Mouse (Mus musculus): ENCODE measurements around the gene Pheta2. TPM values are rescaled to one million over a fixed set of nuclear protein-coding genes. Genes with fewer than 3 reads are reported as not detected.

The Pheta2 gene
- polyA plus RNA-seq, 1 experiment: 0.52 TPM

Other genes starting within 250 kb of the Pheta2 start
- gene Ccdc134, start 211.0 kb upstream of the Pheta2 start, polyA plus RNA-seq (2012; ENCODE audit: insufficient read depth, insufficient read length, missing spikeins): 3.6 and 4.3 TPM in 2 replicates
- 24.3 and 25.3 TPM in 2 replicates for gene Srebf2, start 191.8 kb upstream of the Pheta2 start, polyA plus RNA-seq (2012; ENCODE audit: insufficient read depth, insufficient read length, missing spikeins)
- gene Shisa8, start 126.1 kb upstream of the Pheta2 start, polyA plus RNA-seq (2012; ENCODE audit: insufficient read depth, insufficient read length, missing spikeins): not detected in 2 replicates
- not detected in 2 replicates for gene Tnfrsf13c, start 114.6 kb upstream of the Pheta2 start, polyA plus RNA-seq (2012; ENCODE audit: insufficient read depth, insufficient read length, missing spikeins)
- gene Cenpm, start 94.2 kb upstream of the Pheta2 start, polyA plus RNA-seq (2012; ENCODE audit: insufficient read depth, insufficient read length, missing spikeins): not detected in 2 replicates
- gene 1500009C09Rik, start 86.5 kb upstream of the Pheta2 start, polyA plus RNA-seq (2012; ENCODE audit: insufficient read depth, insufficient read length, missing spikeins): not detected in 2 replicates
- gene Sept3, start 64.0 kb upstream of the Pheta2 start, polyA plus RNA-seq (2012; ENCODE audit: insufficient read depth, insufficient read length, missing spikeins): 0.28 TPM in 1 of 2 replicates, not detected in the other
- gene Wbp2nl, start 40.0 kb upstream of the Pheta2 start, polyA plus RNA-seq (2012; ENCODE audit: insufficient read depth, insufficient read length, missing spikeins): not detected in 2 replicates
- gene Naga, start within 50 bp of the Pheta2 start, polyA plus RNA-seq (2012; ENCODE audit: insufficient read depth, insufficient read length, missing spikeins): 13.1 and 13.8 TPM in 2 replicates
- 420 and 432 TPM in 2 replicates for gene Smdt1, start within 50 bp of the Pheta2 start, polyA plus RNA-seq (2012; ENCODE audit: insufficient read depth, insufficient read length, missing spikeins)
- gene Ndufa6, start 15.4 kb downstream of the Pheta2 start, polyA plus RNA-seq (2012; ENCODE audit: insufficient read depth, insufficient read length, missing spikeins): 2,100 and 2,481 TPM in 2 replicates
- 29.8 and 37.1 TPM in 2 replicates for gene Cyp2d22, start 41.3 kb downstream of the Pheta2 start, polyA plus RNA-seq (2012; ENCODE audit: insufficient read depth, insufficient read length, missing spikeins)
- gene Cyp2d11, start 55.1 kb downstream of the Pheta2 start, polyA plus RNA-seq (2012; ENCODE audit: insufficient read depth, insufficient read length, missing spikeins): not detected in 2 replicates
- gene Cyp2d10, start 68.3 kb downstream of the Pheta2 start, polyA plus RNA-seq (2012; ENCODE audit: insufficient read depth, insufficient read length, missing spikeins): not detected in 2 replicates
- gene Cyp2d9, start 94.5 kb downstream of the Pheta2 start, polyA plus RNA-seq (2012; ENCODE audit: insufficient read depth, insufficient read length, missing spikeins): 1.3 TPM in 1 of 2 replicates, not detected in the other
- gene Cyp2d12, start 216.1 kb downstream of the Pheta2 start, polyA plus RNA-seq (2012; ENCODE audit: insufficient read depth, insufficient read length, missing spikeins): not detected in 2 replicates

All from brown adipose tissue, adult 24 weeks (tissue).